Mouse (Mus musculus) embryonic fibroblast, embryonic 13.5 days (primary cell): ENCODE measurements around the gene Pink1.
A peak's percentile ranks its signal among the peaks of the same experiment; 100 is the strongest.

ENCODE experiments used
- CTCF ChIP-seq: IDR thresholded peaks from 2 replicates; pipeline ENCODE4 v1.5.1; 2011; ENCODE audit warnings: mild to moderate bottlenecking, control low read depth, low read length, moderate library complexity, borderline replicate concordance; ENCODE audit not compliant: insufficient read depth
- POLR2A ChIP-seq: IDR thresholded peaks from 2 replicates; pipeline ENCODE4 v1.6.1; 2011; ENCODE audit warnings: low read depth, mild to moderate bottlenecking, control low read depth, low read length, moderate library complexity

- TF ChIP-seq POLR2A (0 out of 2 replicates have a peak, but pooled peaks have one; percentile 21), CTCF (no peak)
These were observed 41.8 kb upstream of the Pink1 start, which contains the start of gene Cda for GRCm38 (mm10) chr4:138367641-138368497.
